Mouse (Mus musculus): Measurements from ENCODE around the gene Spa17.

GRCm38 (mm10) chr9:37655961-37656360 is 42.4 kb upstream of the Spa17 start:
- TF ChIP-seq CTCF (IDR thresholded peaks at IDR 0.05; ENCODE audit: low read depth) (no peak), EP300 (IDR thresholded peaks at IDR 0.05; ENCODE audit: low read depth) (no peak)
